ENCODE assay signal across 21 mouse cellular contexts in genomic region chr4:82970901-82971648, GRCm38 (mm10).
DNase-seq lines count a peak whose midpoint lies in the region; ATAC-seq and TF ChIP-seq lines count a peak whose summit lies in the region.
"Had no signal": no experiment of that assay in that cellular context is flagged by ENCODE, and none has a peak within 500 bp of the region (broad histone marks: within the 10 kb centered on the region; RNA-seq: fewer than 3 reads in every experiment).

No protein-coding gene starts in this region.

- peak; percentile 26; the same call in 1 of the 2 replicates for ATAC-seq in forebrain, embryonic 14.5 days
- no peak for ATAC-seq in forebrain, embryonic 12.5 days (ENCODE audit: low FRiP score)
- ATAC-seq in neural tube, embryonic 13.5 days (ENCODE audit: low read depth), result peak; percentile 47; the same call in 1 of the 2 replicates
- ATAC-seq: intestine, postnatal 0 days; lung, postnatal 0 days had no signal

- no peaks in the 10 kb centered on the region for H3K9me3 ChIP-seq in forebrain, embryonic 14.5 days (replicated peaks; ENCODE audit: control insufficient read depth, low read length)
- H3K9me3 ChIP-seq in forebrain, embryonic 12.5 days, result no peaks in the 10 kb centered on the region
- H3K9me3 ChIP-seq in neural tube, embryonic 13.5 days, result no peaks in the 10 kb centered on the region
- H3K9me3 ChIP-seq in limb, embryonic 10.5 days (replicated peaks), result no peaks in the 10 kb centered on the region
- H3K9me3 ChIP-seq: embryonic facial prominence, embryonic 10.5 days; heart, embryonic 10.5 days; midbrain, embryonic 12.5 days had no signal

- no peak overlapping the region for H3K9ac ChIP-seq in forebrain, embryonic 14.5 days (ENCODE audit: low read length)
- no peak overlapping the region for H3K9ac ChIP-seq in forebrain, embryonic 12.5 days
- H3K9ac ChIP-seq in neural tube, embryonic 13.5 days, result no peak overlapping the region
- H3K9ac ChIP-seq: midbrain, embryonic 12.5 days had no signal

- H3K4me2 ChIP-seq in forebrain, embryonic 14.5 days (ENCODE audit: low read length), result no peak overlapping the region
- no peak overlapping the region for H3K4me2 ChIP-seq in forebrain, embryonic 12.5 days
- H3K4me2 ChIP-seq in neural tube, embryonic 13.5 days, result no peak overlapping the region
- H3K4me2 ChIP-seq: midbrain, embryonic 12.5 days had no signal

- DNase-seq in forebrain, embryonic 14.5 days (ENCODE audit: low spot score), result peak; percentile 64
- DNase-seq in layer of hippocampus, adult 2 months (ENCODE audit: low spot score in 2 of 2), result no peak
- DNase-seq in layer of hippocampus, adult 18-20 months (ENCODE audit: low spot score in 2 of 2), result no peak
- no peak for DNase-seq in neural tube, embryonic 10.5 days (ENCODE audit: extremely low spot score, low spot score)
- peak; percentile 21 for DNase-seq in limb, embryonic 10.5 days (ENCODE audit: low spot score)
- DNase-seq in lung, postnatal 4 days, result no peak
- DNase-seq: adrenal gland, postnatal 25 days; cerebellum, adult 11-12 months; cerebellum, postnatal 10 days; heart, postnatal 4 days; kidney, postnatal 25 days; thymus, adult 2 months; thymus, postnatal 4 days had no signal

- peak overlapping the region; percentile 57; the same call in 1 of the 2 replicates for H3K27ac ChIP-seq in forebrain, embryonic 14.5 days (ENCODE audit: low read depth, low read length)
- no peak overlapping the region for H3K27ac ChIP-seq in forebrain, embryonic 12.5 days
- no peak overlapping the region for H3K27ac ChIP-seq in layer of hippocampus, adult 2 months
- peak overlapping the region; percentile 61; the same call in 1 of the 2 replicates for H3K27ac ChIP-seq in neural tube, embryonic 13.5 days (replicated peaks)
- no peak overlapping the region for H3K27ac ChIP-seq in limb, embryonic 10.5 days
- H3K27ac ChIP-seq: embryonic facial prominence, embryonic 10.5 days; heart, embryonic 10.5 days; stomach, postnatal 0 days had no signal

- peaks cover 2% of the 10 kb centered on the region; the same call in 1 of the 2 replicates for H3K4me1 ChIP-seq in forebrain, embryonic 14.5 days (ENCODE audit: control insufficient read depth, insufficient read depth, low read length)
- peaks cover 10% of the 10 kb centered on the region; the same call in 1 of the 2 replicates for H3K4me1 ChIP-seq in forebrain, embryonic 12.5 days
- peaks cover 23% of the 10 kb centered on the region for H3K4me1 ChIP-seq in neural tube, embryonic 13.5 days (replicated peaks)
- H3K4me1 ChIP-seq in limb, embryonic 10.5 days, result no peaks in the 10 kb centered on the region
- H3K4me1 ChIP-seq: embryonic facial prominence, embryonic 10.5 days; heart, embryonic 10.5 days had no signal

- WGBS in forebrain, embryonic 14.5 days, result 47% methylated on average over 12 of the region's 12 CpGs
- 58% methylated on average over 12 of the region's 12 CpGs for WGBS in forebrain, embryonic 12.5 days
- WGBS in neural tube, embryonic 13.5 days, result 57% methylated on average over 12 of the region's 12 CpGs
- 91% methylated on average over 12 of the region's 12 CpGs for WGBS in limb, embryonic 10.5 days

- H3K4me3 ChIP-seq in forebrain, embryonic 14.5 days (ENCODE audit: low read depth, low read length), result no peak overlapping the region
- H3K4me3 ChIP-seq in forebrain, embryonic 12.5 days (replicated peaks), result no peak overlapping the region
- no peak overlapping the region for H3K4me3 ChIP-seq in layer of hippocampus, adult 2 months
- no peak overlapping the region for H3K4me3 ChIP-seq in neural tube, embryonic 13.5 days
- H3K4me3 ChIP-seq in limb, embryonic 10.5 days, result no peak overlapping the region
- H3K4me3 ChIP-seq: embryonic facial prominence, embryonic 10.5 days; heart, embryonic 10.5 days; midbrain, embryonic 12.5 days had no signal

- H3K36me3 ChIP-seq in forebrain, embryonic 14.5 days (ENCODE audit: control insufficient read depth, insufficient read depth, low read length), result no peaks in the 10 kb centered on the region
- no peaks in the 10 kb centered on the region for H3K36me3 ChIP-seq in forebrain, embryonic 12.5 days (replicated peaks)
- no peaks in the 10 kb centered on the region for H3K36me3 ChIP-seq in neural tube, embryonic 13.5 days
- H3K36me3 ChIP-seq in limb, embryonic 10.5 days, result peaks cover 55% of the 10 kb centered on the region
- H3K36me3 ChIP-seq: midbrain, embryonic 12.5 days had no signal

- H3K27me3 ChIP-seq in forebrain, embryonic 14.5 days (replicated peaks; ENCODE audit: control insufficient read depth, insufficient read depth, low read length), result no peaks in the 10 kb centered on the region
- no peaks in the 10 kb centered on the region for H3K27me3 ChIP-seq in forebrain, embryonic 12.5 days
- no peaks in the 10 kb centered on the region for H3K27me3 ChIP-seq in neural tube, embryonic 13.5 days
- no peaks in the 10 kb centered on the region for H3K27me3 ChIP-seq in limb, embryonic 10.5 days (ENCODE audit: low read depth, poor library complexity, severe bottlenecking)
- H3K27me3 ChIP-seq: midbrain, embryonic 12.5 days had no signal

- TF ChIP-seq CTCF in layer of hippocampus, adult 2 months (conservative IDR thresholded peaks at IDR 0.05), result 0 out of 2 replicates have a peak, but pooled peaks have one; percentile 11

Comparison
In these comparisons a context has a peak if more than half of its experiments do, and no peak if none do; other contexts are left out.
1. H3K27ac ChIP-seq: peak in forebrain, embryonic 14.5 days (single experiment) and neural tube, embryonic 13.5 days (single experiment); none in forebrain, embryonic 12.5 days (single experiment), layer of hippocampus, adult 2 months (single experiment) and limb, embryonic 10.5 days (single experiment).
2. DNase-seq: peak in forebrain, embryonic 14.5 days (single experiment) and limb, embryonic 10.5 days (single experiment); none in layer of hippocampus, adult 2 months (0 of 2), layer of hippocampus, adult 18-20 months (0 of 2), neural tube, embryonic 10.5 days (single experiment) and lung, postnatal 4 days (0 of 2).